Mouse (Mus musculus) fat pad, adult 2 months (tissue): ENCODE data around the gene Rbbp5.
"Not testable (repeated sequence)": the region's sequence is repeated elsewhere in the genome, so short reads cannot be mapped to it uniquely, and the experiment has no call there.

Source experiments
- DNase-seq: peaks from one replicate; pipeline ENCODE4 v3.0.0-alpha.2; 2011; ENCODE audit warnings: low read depth, low spot score; ENCODE audit errors: extremely low read depth

Gene Rbbp5

GRCm38 (mm10) chr1:132476928-132477691, at the start of gene Rbbp5:
Rbbp5 (plus strand) TSS chr1:132477365.
- no peak for DNase-seq

GRCm38 (mm10) chr1:132430818-132431217, 46.3 kb upstream of the Rbbp5 start:
- DNase-seq: no peak

GRCm38 (mm10) chr1:132431716-132432115, 45.4 kb upstream of the Rbbp5 start:
- peak; percentile 28 for DNase-seq

- no peak for DNase-seq
Observed at GRCm38 (mm10) chr1:132433349-132433748, 43.8 kb upstream of the Rbbp5 start.

- DNase-seq: no peak
Observed at GRCm38 (mm10) chr1:132434032-132434431, 43.1 kb upstream of the Rbbp5 start.

GRCm38 (mm10) chr1:132436320-132436958, 40.7 kb upstream of the Rbbp5 start:
- no peak for DNase-seq

GRCm38 (mm10) chr1:132436960-132437359, 40.2 kb upstream of the Rbbp5 start:
- DNase-seq: no peak

GRCm38 (mm10) chr1:132437389-132437788, 39.8 kb upstream of the Rbbp5 start:
- no peak for DNase-seq

- no peak for DNase-seq
Observed at GRCm38 (mm10) chr1:132440896-132441435, 36.2 kb upstream of the Rbbp5 start.

- DNase-seq: no peak
Observed at GRCm38 (mm10) chr1:132449742-132450141, 27.4 kb upstream of the Rbbp5 start.

- DNase-seq: no peak
Observed at GRCm38 (mm10) chr1:132464651-132465050, 12.5 kb upstream of the Rbbp5 start.

GRCm38 (mm10) chr1:132468926-132469325, 8.2 kb upstream of the Rbbp5 start:
- DNase-seq: no peak

- no peak for DNase-seq
Observed at GRCm38 (mm10) chr1:132469519-132469918, 7.6 kb upstream of the Rbbp5 start.

GRCm38 (mm10) chr1:132470031-132470430, 7.1 kb upstream of the Rbbp5 start:
- DNase-seq: not testable (repeated sequence)

- no peak for DNase-seq
Observed at GRCm38 (mm10) chr1:132471032-132471431, 6.1 kb upstream of the Rbbp5 start.

GRCm38 (mm10) chr1:132471499-132471898, 5.7 kb upstream of the Rbbp5 start:
- DNase-seq: no peak

- DNase-seq: no peak
Observed at GRCm38 (mm10) chr1:132472537-132472936, 4.6 kb upstream of the Rbbp5 start.

GRCm38 (mm10) chr1:132474496-132474895, 2.7 kb upstream of the Rbbp5 start:
- no peak for DNase-seq

- no peak for DNase-seq
Observed at GRCm38 (mm10) chr1:132476575-132476927, 614 bp upstream of the Rbbp5 start.

GRCm38 (mm10) chr1:132479438-132479837, 2.3 kb downstream of the Rbbp5 start:
- DNase-seq: no peak

- no peak for DNase-seq
Observed at GRCm38 (mm10) chr1:132481619-132482018, 4.5 kb downstream of the Rbbp5 start.

- DNase-seq: no peak
Observed at GRCm38 (mm10) chr1:132483234-132483633, 6.1 kb downstream of the Rbbp5 start.
